Mouse (Mus musculus) lung, postnatal 4 days (tissue): ENCODE measurements around the gene Sepsecs.

Source experiments
- DNase-seq, 2 experiments: peaks; one replicate each; pipeline ENCODE4 v3.0.0; 2021

Gene Sepsecs

DNA sequence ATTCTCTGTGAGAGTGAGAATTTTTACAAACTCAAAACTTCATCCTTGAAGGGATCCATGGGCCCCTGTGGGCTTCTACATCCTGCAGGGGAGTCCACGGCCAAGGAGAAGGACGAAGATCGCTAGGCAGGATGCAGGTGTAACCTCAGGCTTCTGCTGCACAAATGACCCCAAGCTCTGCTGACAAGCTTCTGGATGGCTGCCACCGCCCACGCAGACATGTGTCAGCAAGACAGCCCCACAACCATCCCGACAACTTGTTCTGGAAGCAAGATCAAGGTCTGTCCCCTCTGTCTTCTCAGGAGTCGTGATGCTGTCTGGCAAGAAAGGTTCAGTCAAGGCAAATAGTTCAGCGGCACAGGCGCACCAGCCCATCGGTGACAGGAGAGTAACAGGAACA lies 59.8 kb downstream of the Sepsecs start:
- DNase-seq: no peak

DNA sequence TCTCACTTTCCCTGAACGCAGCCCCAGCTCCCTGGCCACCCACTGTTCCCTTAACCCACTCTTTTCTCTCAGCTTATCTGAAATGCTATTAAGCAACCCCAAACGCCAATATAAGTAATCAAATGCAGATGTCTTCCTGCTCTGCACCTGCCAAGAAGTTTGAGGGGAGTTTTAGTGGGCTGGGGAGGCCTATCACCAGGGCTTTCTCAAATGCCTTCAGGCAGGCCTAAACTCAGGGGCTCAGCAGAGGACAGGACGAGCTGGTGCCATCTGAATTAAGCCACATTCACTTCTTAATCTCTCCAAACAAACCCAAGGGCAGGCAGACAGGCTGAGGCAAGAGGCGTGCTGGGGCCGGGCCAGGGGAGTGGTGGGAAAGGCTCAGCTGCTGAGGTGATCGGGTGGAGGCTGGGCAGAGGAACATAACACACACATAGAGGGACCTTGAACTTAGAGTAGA lies 64.9 kb downstream of the Sepsecs start:
- DNase-seq: no peak

- DNase-seq: no peak
These were observed 78.9 kb downstream of the Sepsecs start for GRCm38 (mm10) chr5:52590612-52591011.
